Mouse (Mus musculus) Patski (cell line): ENCODE measurements around the gene Olfr632. TPM values are rescaled to one million over a fixed set of nuclear protein-coding genes. Genes with fewer than 3 reads are reported as not detected.

Source experiments
- ATAC-seq: fragments of 100-300 bp; one replicate; pipeline ENCODE4 v1.8.0; 2021
- CTCF ChIA-PET: fragments of 350-600 bp; sonication (Branson Sonifier 250); formaldehyde crosslinking; loops from one replicate; lab custom pipeline; 2022; ENCODE audit warnings: inconsistent platforms; lab: Charles Lee
- POLR2A ChIA-PET: fragments of 350-600 bp; sonication (Branson Sonifier 250); formaldehyde crosslinking; loops from one replicate; lab custom pipeline; 2022; ENCODE audit warnings: antibody characterized with exemption, inconsistent platforms; lab: Charles Lee
- DNase-seq: peaks from one replicate; pipeline ENCODE4 v3.0.0-alpha.2; 2011; ENCODE audit warnings: low read depth, low spot score
- H3K27me3 ChIP-seq: fragments of 371-371 bp; one replicate; pipeline ENCODE4 v1.5.1; 2021
- CTCF ChIP-seq: fragments of 100-300 bp; IDR thresholded peaks from one replicate; pipeline ENCODE4 v1.5.1; 2021
- in situ Hi-C: fragments of 300-500 bp; cut with MboI; formaldehyde crosslinking; loops from 3 replicates; pipeline ENCODE4 v1.11.1; 2018; ENCODE audit warnings: low pct_unique_long_range_greater_than_20kb, mixed read lengths
- polyA plus RNA-seq: library from polyadenylated mRNA; unstranded; gene quantifications from one replicate; pipeline ENCODE4 v1.2.3, GENCODE M21; 2021

Gene Olfr632
- polyA plus RNA-seq, 1 experiment from 2014 or later, result not detected

- no peak for TF ChIP-seq CTCF
- in situ Hi-C loops, result no loop called here
- DNase-seq (no peak), ATAC-seq (no peak)
- no peaks in the 10 kb centered on the region for H3K27me3 ChIP-seq
- CTCF ChIA-PET, result no interaction called here
- POLR2A ChIA-PET, result no interaction called here
Measured at GRCm38 (mm10) chr7:103970852-103971251, 36.7 kb downstream of the Olfr632 start, which contains the start of gene Olfr635. Olfr635 (plus strand) TSS chr7:103971152.

- POLR2A ChIA-PET, result no interaction called here
- no peak for TF ChIP-seq CTCF
- ATAC-seq (no peak), DNase-seq (no peak)
- CTCF ChIA-PET, result no interaction called here
- H3K27me3 ChIP-seq, result no peaks in the 10 kb centered on the region
- in situ Hi-C loops, result no loop called here
Measured at GRCm38 (mm10) chr7:103971782-103972181, 37.6 kb downstream of the Olfr632 start.

Other genes with a start within 250 kb of the Olfr632 start
- not detected for gene Olfr243, start 219.7 kb upstream of the Olfr632 start, polyA plus RNA-seq
- gene Olfr628, start 204.0 kb upstream of the Olfr632 start, polyA plus RNA-seq, result not detected
- gene Olfr629, start 189.4 kb upstream of the Olfr632 start, polyA plus RNA-seq, result not detected
- not detected for gene Olfr630, start 177.0 kb upstream of the Olfr632 start, polyA plus RNA-seq
- not detected for gene Olfr69, start 162.8 kb upstream of the Olfr632 start, polyA plus RNA-seq
- not detected for gene Olfr68, start 154.6 kb upstream of the Olfr632 start, polyA plus RNA-seq
- not detected for gene Olfr67, start 142.5 kb upstream of the Olfr632 start, polyA plus RNA-seq
- not detected for gene Hbb-bt, start 120.4 kb upstream of the Olfr632 start, polyA plus RNA-seq
- not detected for gene Hbb-bs, start 106.3 kb upstream of the Olfr632 start, polyA plus RNA-seq
- not detected for gene Hbb-bh2, start 93.8 kb upstream of the Olfr632 start, polyA plus RNA-seq
- not detected for gene Hbb-bh1, start 91.2 kb upstream of the Olfr632 start, polyA plus RNA-seq
- gene Hbb-y, start 81.1 kb upstream of the Olfr632 start, polyA plus RNA-seq, result not detected
- not detected for gene Olfr66, start 48.1 kb upstream of the Olfr632 start, polyA plus RNA-seq
- not detected for gene Olfr64, start 39.9 kb upstream of the Olfr632 start, polyA plus RNA-seq
- gene Olfr65, start 30.9 kb upstream of the Olfr632 start, polyA plus RNA-seq, result not detected
- gene Olfr631, start 5.5 kb upstream of the Olfr632 start, polyA plus RNA-seq, result not detected
- gene Olfr633, start 10.1 kb downstream of the Olfr632 start, polyA plus RNA-seq, result not detected
- not detected for gene Olfr635, start 36.8 kb downstream of the Olfr632 start, polyA plus RNA-seq
- not detected for gene Olfr638, start 64.4 kb downstream of the Olfr632 start, polyA plus RNA-seq
- gene Olfr639, start 83.0 kb downstream of the Olfr632 start, polyA plus RNA-seq, result 0.03 TPM
- gene Olfr640, start 91.2 kb downstream of the Olfr632 start, polyA plus RNA-seq, result not detected
- gene Olfr641, start 101.1 kb downstream of the Olfr632 start, polyA plus RNA-seq, result not detected
- gene Olfr642, start 118.3 kb downstream of the Olfr632 start, polyA plus RNA-seq, result not detected
- gene 4930516K23Rik, start 127.1 kb downstream of the Olfr632 start, polyA plus RNA-seq, result not detected
- not detected for gene Olfr644, start 137.5 kb downstream of the Olfr632 start, polyA plus RNA-seq
- not detected for gene Olfr645, start 151.1 kb downstream of the Olfr632 start, polyA plus RNA-seq
- 0.04 TPM for gene Olfr646, start 170.5 kb downstream of the Olfr632 start, polyA plus RNA-seq
- gene Ubqln5, start 195.5 kb downstream of the Olfr632 start, polyA plus RNA-seq, result not detected
- gene Olfr643, start 203.1 kb downstream of the Olfr632 start, polyA plus RNA-seq, result not detected
- not detected for gene Ubqln3, start 208.9 kb downstream of the Olfr632 start, polyA plus RNA-seq
- not detected for gene Ubqlnl, start 216.2 kb downstream of the Olfr632 start, polyA plus RNA-seq
- not detected for gene Olfm5, start 230.5 kb downstream of the Olfr632 start, polyA plus RNA-seq
- gene Olfr648, start 249.0 kb downstream of the Olfr632 start, polyA plus RNA-seq, result 0.03 TPM